In genomic region chr16:75091931-75092330, GRCm38 (mm10) we compare ENCODE assay signal across 10 mouse cellular contexts.
DNase-seq lines count a peak whose midpoint lies in the region; ATAC-seq and TF ChIP-seq lines count a peak whose summit lies in the region.
"Had no signal": no experiment of that assay in that cellular context is flagged by ENCODE, and none has a peak within 500 bp of the region (broad histone marks: within the 10 kb centered on the region; RNA-seq: fewer than 3 reads in every experiment).

No protein-coding gene starts in this region.

- no peaks in the 10 kb centered on the region for H3K9me3 ChIP-seq in heart, postnatal 0 days (replicated peaks; ENCODE audit: control insufficient read depth, low read length)
- no peaks in the 10 kb centered on the region for H3K9me3 ChIP-seq in hindbrain, postnatal 0 days (ENCODE audit: low read length)

- no peak overlapping the region for H3K27ac ChIP-seq in heart, postnatal 0 days (ENCODE audit: low read depth)
- H3K27ac ChIP-seq in hindbrain, postnatal 0 days: no peak overlapping the region
- 0 out of 2 replicates have a peak overlapping the region, but pooled peaks have one; percentile 63 for H3K27ac ChIP-seq in olfactory bulb, adult 2 months (ENCODE audit: insufficient read depth, low read depth, low read length)

- H3K36me3 ChIP-seq in heart, postnatal 0 days (replicated peaks; ENCODE audit: control insufficient read depth, insufficient read depth, low read length): no peaks in the 10 kb centered on the region
- no peaks in the 10 kb centered on the region for H3K36me3 ChIP-seq in hindbrain, postnatal 0 days (ENCODE audit: insufficient read depth, low read length)

- no peaks in the 10 kb centered on the region for H3K27me3 ChIP-seq in heart, postnatal 0 days (ENCODE audit: control insufficient read depth, insufficient read depth, low read length)
- H3K27me3 ChIP-seq in hindbrain, postnatal 0 days (ENCODE audit: insufficient read depth, low read length): no peaks in the 10 kb centered on the region

- 42% methylated on average over 2 of the region's 2 CpGs for WGBS in heart, postnatal 0 days
- 36% methylated on average over 2 of the region's 2 CpGs for WGBS in hindbrain, postnatal 0 days
- 18% methylated on average over 2 of the region's 2 CpGs for WGBS in olfactory bulb, adult 2 months

- H3K4me2 ChIP-seq in heart, postnatal 0 days (ENCODE audit: low read depth, low read length): peak overlapping the region; percentile 58
- peak overlapping the region; percentile 63 for H3K4me2 ChIP-seq in hindbrain, postnatal 0 days (ENCODE audit: low read depth, low read length)

- no peak for DNase-seq in heart, postnatal 0 days (ENCODE audit: low spot score)
- DNase-seq in heart, adult 9 months (ENCODE audit: low spot score in 2 of 2): no peak
- DNase-seq in right cerebral cortex, adult 2 months (ENCODE audit: low spot score in 2 of 2): peak; percentile 26 to 38
- no peak for DNase-seq in right cerebral cortex, postnatal 36 days (ENCODE audit: low spot score in 2 of 2)
- peak; percentile 10 for DNase-seq in hindbrain, postnatal 0 days (ENCODE audit: low spot score)
- no peak for DNase-seq in c-Kit-positive CD71-positive TER-119-positive erythroid progenitor cells, embryonic 14.5 days (ENCODE audit: low spot score)
- no peak for DNase-seq in MN1 (ENCODE audit: low spot score)
- DNase-seq: adrenal gland, adult 8-10 months; layer of hippocampus, adult 9-11 months had no signal

- no peak for TF ChIP-seq CTCF in heart, postnatal 0 days (IDR thresholded peaks at IDR 0.05; ENCODE audit: low read depth)
- no peak for TF ChIP-seq CTCF in hindbrain, postnatal 0 days (IDR thresholded peaks at IDR 0.05; ENCODE audit: low read depth)
- TF ChIP-seq CTCF in olfactory bulb, adult 2 months (IDR thresholded peaks at IDR 0.05; ENCODE audit: insufficient read depth, low read depth, low read length): no peak

- no peak overlapping the region for H3K4me3 ChIP-seq in heart, postnatal 0 days (ENCODE audit: low read depth, low read length)
- H3K4me3 ChIP-seq in hindbrain, postnatal 0 days (ENCODE audit: low read length): peak overlapping the region; percentile 39
- H3K4me3 ChIP-seq in olfactory bulb, adult 2 months (ENCODE audit: insufficient read depth, low read depth, low read length): 0 out of 2 replicates have a peak overlapping the region, but pooled peaks have one; percentile 46

- H3K9ac ChIP-seq in heart, postnatal 0 days (replicated peaks; ENCODE audit: low read depth, low read length): 0 out of 2 replicates have a peak overlapping the region, but pooled peaks have one; percentile 6
- peak overlapping the region; percentile 37; the same call in 1 of the 2 replicates for H3K9ac ChIP-seq in hindbrain, postnatal 0 days (replicated peaks; ENCODE audit: low read length)

- ATAC-seq in heart, postnatal 0 days (ENCODE audit: insufficient read depth, low read depth): no peak
- ATAC-seq in hindbrain, postnatal 0 days: no peak

- H3K4me1 ChIP-seq in heart, postnatal 0 days (ENCODE audit: control insufficient read depth, insufficient read depth): no peaks in the 10 kb centered on the region
- H3K4me1 ChIP-seq in hindbrain, postnatal 0 days (ENCODE audit: insufficient read depth, low read length): no peaks in the 10 kb centered on the region
- H3K4me1 ChIP-seq in olfactory bulb, adult 2 months (ENCODE audit: control insufficient read depth, insufficient read depth, low read length): no peaks in the 10 kb centered on the region

- no peak for TF ChIP-seq POLR2A in olfactory bulb, adult 2 months (IDR thresholded peaks at IDR 0.05; ENCODE audit: insufficient read depth, low read depth, low read length)

- no peak for TF ChIP-seq EP300 in heart, postnatal 0 days (IDR thresholded peaks at IDR 0.05; ENCODE audit: low read depth)

Comparison
In these comparisons a context has a peak if more than half of its experiments do, and no peak if none do; other contexts are left out.
1. DNase-seq: peak in right cerebral cortex, adult 2 months (2 of 2) and hindbrain, postnatal 0 days (single experiment); none in heart, postnatal 0 days (single experiment), heart, adult 9 months (0 of 2), right cerebral cortex, postnatal 36 days (0 of 2), c-Kit-positive CD71-positive TER-119-positive erythroid progenitor cells, embryonic 14.5 days (single experiment) and MN1 (single experiment).